Comparison of ENCODE assay signal across 9 mouse cellular contexts in genomic region chr8:8334515-8334914, GRCm38 (mm10).
A peak's percentile ranks its signal among the peaks of the same experiment; 100 is the strongest.
DNase-seq lines count a peak whose midpoint lies in the region; ATAC-seq lines count a peak whose summit lies in the region.
"Had no signal": no experiment of that assay in that cellular context is flagged by ENCODE, and none has a peak within 500 bp of the region (broad histone marks: within the 10 kb centered on the region; RNA-seq: fewer than 3 reads in every experiment).

No protein-coding gene starts in this region.

- peak overlapping the region in 1 of 2 experiments; percentile 41; a peak in 2 of 4 replicates for H3K27ac ChIP-seq in heart, embryonic 14.5 days (replicated peaks in 1 of 2; ENCODE audit: control insufficient read depth in 1 of 2, insufficient read depth in 1 of 2, low read depth in 2 of 2, low read length in 2 of 2)
- H3K27ac ChIP-seq in hindbrain, embryonic 12.5 days: no peak overlapping the region
- H3K27ac ChIP-seq: midbrain, embryonic 12.5 days had no signal

- no peaks in the 10 kb centered on the region for H3K9me3 ChIP-seq in heart, embryonic 14.5 days (ENCODE audit: control insufficient read depth, low read length)
- no peaks in the 10 kb centered on the region for H3K9me3 ChIP-seq in hindbrain, embryonic 12.5 days (replicated peaks)
- H3K9me3 ChIP-seq: midbrain, embryonic 12.5 days had no signal

- peak; percentile 4 to 23 for DNase-seq in spleen, postnatal 10 days (ENCODE audit: low spot score in 2 of 2)
- no peak for DNase-seq in spleen, postnatal 4 days (ENCODE audit: low spot score in 2 of 2)
- peak; percentile 27 to 45 for DNase-seq in kidney, postnatal 36 days
- DNase-seq in thymus, postnatal 14 days: peak; percentile 25
- DNase-seq in cerebellum, adult 8-10 months: no peak
- DNase-seq in embryo, embryonic 11 days: no peak

- ATAC-seq in heart, embryonic 14.5 days (ENCODE audit: insufficient number of reproducible peaks, insufficient read depth, low FRiP score, low read depth): no peak
- no peak for ATAC-seq in hindbrain, embryonic 12.5 days (ENCODE audit: low FRiP score)

- no peaks in the 10 kb centered on the region for H3K36me3 ChIP-seq in heart, embryonic 14.5 days (ENCODE audit: control insufficient read depth, insufficient read depth, low read length)
- no peaks in the 10 kb centered on the region for H3K36me3 ChIP-seq in hindbrain, embryonic 12.5 days
- H3K36me3 ChIP-seq: midbrain, embryonic 12.5 days had no signal

- peaks cover 13 to 18% of the 10 kb centered on the region in 2 experiments for H3K4me1 ChIP-seq in heart, embryonic 14.5 days (ENCODE audit: control insufficient read depth in 2 of 2, insufficient read depth in 2 of 2, low read length in 2 of 2)
- peaks cover 14% of the 10 kb centered on the region for H3K4me1 ChIP-seq in hindbrain, embryonic 12.5 days

- no peak overlapping the region for H3K4me3 ChIP-seq in heart, embryonic 14.5 days (ENCODE audit: control insufficient read depth in 1 of 2, insufficient read depth in 1 of 2, low read depth in 1 of 2, low read length in 2 of 2)
- H3K4me3 ChIP-seq in hindbrain, embryonic 12.5 days: no peak overlapping the region
- H3K4me3 ChIP-seq: midbrain, embryonic 12.5 days had no signal

- H3K9ac ChIP-seq in heart, embryonic 14.5 days (ENCODE audit: low read length): 0 out of 2 replicates have a peak overlapping the region, but pooled peaks have one; percentile 4
- H3K9ac ChIP-seq in hindbrain, embryonic 12.5 days: no peak overlapping the region
- H3K9ac ChIP-seq: midbrain, embryonic 12.5 days had no signal

- peak overlapping the region; percentile 47 for H3K4me2 ChIP-seq in heart, embryonic 14.5 days (ENCODE audit: low read length)
- H3K4me2 ChIP-seq in hindbrain, embryonic 12.5 days (replicated peaks): no peak overlapping the region
- H3K4me2 ChIP-seq: midbrain, embryonic 12.5 days had no signal

- 63% methylated on average over 7 of the region's 7 CpGs for WGBS in heart, embryonic 14.5 days
- WGBS in hindbrain, embryonic 12.5 days: 75% methylated on average over 7 of the region's 7 CpGs

- H3K27me3 ChIP-seq in heart, embryonic 14.5 days (ENCODE audit: control insufficient read depth, insufficient read depth, low read length): no peaks in the 10 kb centered on the region
- H3K27me3 ChIP-seq in hindbrain, embryonic 12.5 days: no peaks in the 10 kb centered on the region

Comparison
In these comparisons a context has a peak if more than half of its experiments do, and no peak if none do; other contexts are left out.
1. DNase-seq: peak in spleen, postnatal 10 days (2 of 2), kidney, postnatal 36 days (2 of 2) and thymus, postnatal 14 days (single experiment); none in spleen, postnatal 4 days (0 of 2), cerebellum, adult 8-10 months (single experiment) and embryo, embryonic 11 days (single experiment).